Mouse (Mus musculus) kidney, adult 2 months (tissue): ENCODE data around the gene Ptar1. TPM values are rescaled to one million over a fixed set of nuclear protein-coding genes. Genes with fewer than 3 reads are reported as not detected.
A peak's percentile ranks its signal among the peaks of the same experiment; 100 is the strongest.

Experiments
- DNase-seq: peaks from one replicate; pipeline ENCODE4 v3.0.0; 2021
- H3K27ac ChIP-seq: fragments of 200-500 bp; 2 replicates; pipeline ENCODE4 v1.5.1; 2012; ENCODE audit warnings: low read depth, low read length, control low read depth, inconsistent platforms; ENCODE audit not compliant: insufficient read depth
- H3K27me3 ChIP-seq: fragments of 200-500 bp; replicated peaks from 2 replicates; pipeline ENCODE4 v1.6.1; 2012; ENCODE audit warnings: mild to moderate bottlenecking, moderate library complexity, low read length, inconsistent platforms; ENCODE audit not compliant: control insufficient read depth, insufficient read depth
- H3K36me3 ChIP-seq: fragments of 200-500 bp; 2 replicates; pipeline ENCODE4 v1.6.1; 2012; ENCODE audit warnings: mild to moderate bottlenecking, moderate library complexity, low read length, inconsistent platforms; ENCODE audit not compliant: control insufficient read depth, insufficient read depth
- H3K4me1 ChIP-seq: fragments of 200-500 bp; 2 replicates; pipeline ENCODE4 v1.6.1; 2011; ENCODE audit warnings: low read length; ENCODE audit not compliant: control insufficient read depth, insufficient read depth
- H3K4me3 ChIP-seq: fragments of 200-500 bp; 2 replicates; pipeline ENCODE4 v1.5.1; 2011; ENCODE audit warnings: mild to moderate bottlenecking, low read depth, low read length, control low read depth; ENCODE audit not compliant: insufficient read depth
- CTCF ChIP-seq: fragments of 200-500 bp; conservative IDR thresholded peaks from 2 replicates; pipeline ENCODE4 v1.5.1; 2011; ENCODE audit warnings: low read depth, mild to moderate bottlenecking, control low read depth, low read length, moderate library complexity, mixed read lengths; ENCODE audit not compliant: insufficient read depth, insufficient read length
- POLR2A ChIP-seq: fragments of 200-500 bp; IDR thresholded peaks from one replicate; pipeline ENCODE4 v1.6.1; 2011; ENCODE audit warnings: low read depth, low read length, control low read depth
- WGBS: fragments of 180-500 bp; shearing (Covaris S2); methylation state at CpG from one replicate; pipeline ENCODE4 v1.1.7; 2018; 5-methylcytosine and 5-hydroxymethylcytosine counted together
- polyA plus RNA-seq: library from polyadenylated mRNA; depleted of rRNA; stranded (reverse); fragments of >200 nt; gene quantifications from 2 replicates; pipeline ENCODE4 v1.2.3, GENCODE M21; 2012

Ptar1 gene
- polyA plus RNA-seq, 1 experiment: 5.6 TPM

GRCm38 (mm10) chr19:23757961-23758553 lies 70.8 kb downstream of the Ptar1 start:
- Histone ChIP-seq H3K4me1 (no peaks in the 10 kb centered on the region), H3K4me3 (peak overlapping the region; percentile 65), H3K36me3 (no peaks in the 10 kb centered on the region), H3K27ac (peak overlapping the region; percentile 18), H3K27me3 (no peaks in the 10 kb centered on the region)
- DNase-seq: peak; percentile 93
- TF ChIP-seq POLR2A: no peak
- peak; percentile 72 for TF ChIP-seq CTCF
- under 1% methylated on average over 40 of the region's 40 CpGs for WGBS

GRCm38 (mm10) chr19:23758554-23759321 lies 71.5 kb downstream of the Ptar1 start, which contains the start of gene Apba1:
Apba1 (plus strand) TSS chr19:23758887.
- H3K27ac ChIP-seq: peak within 1 kb of the TSS; percentile 18
- WGBS: 2% methylated on average over 98 of the region's 98 CpGs
- peak; percentile 62 for DNase-seq
- peak within 1 kb of the TSS; percentile 65 for H3K4me3 ChIP-seq
- H3K4me1 ChIP-seq: no peaks in the 10 kb centered on the region
- no peaks in the 10 kb centered on the region for H3K27me3 ChIP-seq
- no peaks in the 10 kb centered on the region for H3K36me3 ChIP-seq
- TF ChIP-seq CTCF (no peak), POLR2A (no peak)

- Histone ChIP-seq H3K27me3 (no peaks in the 10 kb centered on the region), H3K4me3 (peak overlapping the region; percentile 65), H3K27ac (no peak overlapping the region), H3K36me3 (no peaks in the 10 kb centered on the region), H3K4me1 (no peaks in the 10 kb centered on the region)
- TF ChIP-seq POLR2A (no peak), CTCF (no peak)
- DNase-seq: peak; percentile 20
- WGBS: 6% methylated on average over 17 of the region's 17 CpGs
Measured at GRCm38 (mm10) chr19:23759322-23759945, 72.2 kb downstream of the Ptar1 start.

- no peak for DNase-seq
- Histone ChIP-seq H3K27me3 (no peaks in the 10 kb centered on the region), H3K4me1 (no peaks in the 10 kb centered on the region), H3K4me3 (no peak overlapping the region), H3K36me3 (no peaks in the 10 kb centered on the region), H3K27ac (no peak overlapping the region)
- TF ChIP-seq POLR2A: no peak
- TF ChIP-seq CTCF: no peak
- WGBS: 80% methylated on average over 6 of the region's 6 CpGs
Measured at GRCm38 (mm10) chr19:23763371-23763770, 76.1 kb downstream of the Ptar1 start.

GRCm38 (mm10) chr19:23764051-23764450 lies 76.8 kb downstream of the Ptar1 start:
- 84% methylated on average over 2 of the region's 2 CpGs for WGBS

GRCm38 (mm10) chr19:23768864-23769263 lies 81.6 kb downstream of the Ptar1 start:
- Histone ChIP-seq H3K27ac (no peak overlapping the region), H3K27me3 (no peaks in the 10 kb centered on the region), H3K4me3 (no peak overlapping the region), H3K36me3 (no peaks in the 10 kb centered on the region), H3K4me1 (no peaks in the 10 kb centered on the region)
- no peak for TF ChIP-seq POLR2A
- TF ChIP-seq CTCF: no peak
- no peak for DNase-seq
- 54% methylated on average over 5 of the region's 5 CpGs for WGBS

More at GRCm38 (mm10) chr19:23764051-23764450, 76.8 kb downstream of the Ptar1 start:
- Histone ChIP-seq H3K36me3 (no peaks in the 10 kb centered on the region), H3K4me1 (no peaks in the 10 kb centered on the region), H3K27ac (no peak overlapping the region), H3K4me3 (no peak overlapping the region), H3K27me3 (no peaks in the 10 kb centered on the region)
- no peak for TF ChIP-seq POLR2A
- TF ChIP-seq CTCF: no peak
- DNase-seq: no peak

- no peaks in the 10 kb centered on the region for H3K4me1 ChIP-seq
- H3K4me3 ChIP-seq: no peak overlapping the region
- no peaks in the 10 kb centered on the region for H3K36me3 ChIP-seq
- no peak for DNase-seq
- TF ChIP-seq POLR2A: no peak
- no peak for TF ChIP-seq CTCF
- no peak overlapping the region for H3K27ac ChIP-seq
- no peaks in the 10 kb centered on the region for H3K27me3 ChIP-seq
- 60% methylated on average over 10 of the region's 10 CpGs for WGBS
Measured at GRCm38 (mm10) chr19:23770494-23771423, 83.5 kb downstream of the Ptar1 start.
